Mouse (Mus musculus): ENCODE measurements around the gene Gpatch8.

- no peak for TF ChIP-seq POLR2A (IDR thresholded peaks at IDR 0.05; ENCODE audit: insufficient read length, low read depth)
- no peak for TF ChIP-seq TCF12 (IDR thresholded peaks at IDR 0.05; ENCODE audit: insufficient read depth, poor library complexity, severe bottlenecking)
- TF ChIP-seq REST (IDR thresholded peaks at IDR 0.05; ENCODE audit: insufficient read depth, insufficient read length), result no peak
- TF ChIP-seq POLR2AphosphoS2 (IDR thresholded peaks at IDR 0.05; ENCODE audit: insufficient read length, low read depth), result no peak
- no peak for TF ChIP-seq E2F4 (IDR thresholded peaks at IDR 0.05; ENCODE audit: insufficient read depth)
- no peak for TF ChIP-seq TCF3 (IDR thresholded peaks at IDR 0.05; ENCODE audit: insufficient read length, low read depth)
- TF ChIP-seq USF1 (IDR thresholded peaks at IDR 0.05; ENCODE audit: low read depth), result no peak
- TF ChIP-seq MYOD1 (IDR thresholded peaks at IDR 0.05; ENCODE audit: control insufficient read depth in 1 of 3, insufficient read length in 2 of 3, low read depth in 2 of 3), result no peak
- TF ChIP-seq MAX (IDR thresholded peaks at IDR 0.05; ENCODE audit: low read depth), result no peak
- TF ChIP-seq MYOG (IDR thresholded peaks at IDR 0.05; ENCODE audit: control insufficient read depth in 1 of 3, insufficient read depth in 1 of 3, insufficient read length in 2 of 3, low read depth in 2 of 3), result no peak
- no peak for TF ChIP-seq SRF (IDR thresholded peaks at IDR 0.05; ENCODE audit: control insufficient read depth, insufficient read length, low read depth)
- no peak for TF ChIP-seq CEBPB (IDR thresholded peaks at IDR 0.05; ENCODE audit: insufficient read depth, poor library complexity, severe bottlenecking)
Measured at GRCm38 (mm10) chr11:102595341-102595820, 39.2 kb upstream of the Gpatch8 start.

Measured in myocyte (in vitro differentiated cells).